Mouse (Mus musculus) c-Kit-positive CD71-positive TER-119-positive erythroid progenitor cells, embryonic 14.5 days (primary cell): ENCODE data around the gene Unc80.

Experiments used
- DNase-seq: peaks from one replicate; pipeline ENCODE4 v3.0.0-alpha.2; 2013; ENCODE audit warnings: low spot score

The Unc80 gene

DNA sequence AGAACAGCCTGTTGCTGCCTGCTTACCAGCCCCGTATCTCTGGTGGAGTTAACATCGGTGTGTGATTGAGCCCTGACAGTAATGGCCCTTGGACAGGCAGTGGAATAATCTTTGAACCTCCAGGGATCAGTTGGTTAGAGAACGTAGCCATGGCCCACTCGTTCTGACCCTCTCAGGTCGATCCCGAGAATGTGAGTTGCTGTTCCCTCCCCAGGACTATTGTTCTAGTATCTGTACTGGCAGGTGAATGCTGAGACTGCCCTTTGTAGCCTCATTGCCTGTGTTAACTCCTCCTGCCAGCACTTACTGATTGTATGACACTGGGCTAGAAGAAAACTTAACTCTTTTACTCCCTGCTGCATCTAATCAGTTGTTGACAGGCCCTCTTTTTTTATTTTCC, 236.4 kb downstream of the Unc80 start:
- DNase-seq: no peak

DNA sequence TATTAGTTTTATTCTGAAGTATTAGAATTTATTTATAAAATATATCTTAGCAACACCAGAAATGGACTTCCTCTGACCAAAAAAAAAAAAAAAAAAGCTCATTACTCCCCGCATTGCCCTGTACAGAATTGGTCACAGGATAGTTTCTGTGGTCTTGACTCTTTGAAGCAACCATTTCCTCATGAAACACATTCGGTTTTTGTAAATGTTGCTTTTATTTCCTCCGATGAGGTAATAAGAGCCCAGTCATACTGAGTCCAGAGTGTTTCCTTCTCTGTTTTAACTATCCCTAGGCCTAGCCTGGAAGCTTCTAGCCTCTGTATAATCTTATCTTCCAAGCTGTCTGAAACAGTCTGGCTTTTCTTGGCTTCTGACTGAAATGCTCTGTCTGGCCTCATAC, 244.7 kb downstream of the Unc80 start:
- DNase-seq: no peak

DNA sequence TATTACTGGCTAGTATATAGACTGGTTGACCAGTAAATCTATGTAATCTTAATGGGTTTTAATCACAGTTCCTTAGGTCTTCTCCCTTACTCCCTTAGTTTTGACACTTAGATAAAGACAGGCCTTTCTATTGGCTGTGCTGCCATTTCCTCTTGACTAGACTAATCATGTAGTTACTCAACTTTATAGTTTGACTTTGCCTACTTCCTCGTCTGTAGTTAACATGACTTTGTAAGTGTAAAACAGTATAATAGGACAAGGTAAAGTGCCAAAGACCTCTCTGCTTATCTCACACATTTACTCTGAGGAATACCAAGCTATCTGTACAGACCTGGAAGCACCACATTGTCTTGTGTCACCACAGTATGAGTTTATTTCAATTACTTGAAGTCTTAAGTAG, 262.4 kb downstream of the Unc80 start:
- no peak for DNase-seq
